Mouse (Mus musculus) megakaryocyte progenitor cell, adult 5-6 weeks (primary cell): Measurements from ENCODE around the gene Lmtk3. TPM values are rescaled to one million over a fixed set of nuclear protein-coding genes. Genes with fewer than 3 reads are reported as not detected.
A peak's percentile ranks its signal among the peaks of the same experiment; 100 is the strongest.

ENCODE experiments used
- ATAC-seq: replicated peaks from 2 replicates; pipeline ENCODE4 v1.8.0; 2016; ENCODE audit warnings: mild to moderate bottlenecking, moderate TSS enrichment, inconsistent platforms; ENCODE audit not compliant: poor library complexity
- total RNA-seq, 2 experiments: library from RNA; stranded (forward) in 1 of 2; stranded (reverse) in 1 of 2; fragments of 157-497, 149-512 nt in 1 of 2; fragments of 200-1000 nt in 1 of 2; gene quantifications; 2 replicates each; pipeline versions ENCODE4 v1.2.3 to v1.2.4; 2015 to 2017

The Lmtk3 gene
- total RNA-seq (2015) (0.07 TPM in 2 replicates), total RNA-seq (2017) (not detected in 2 replicates)

DNA sequence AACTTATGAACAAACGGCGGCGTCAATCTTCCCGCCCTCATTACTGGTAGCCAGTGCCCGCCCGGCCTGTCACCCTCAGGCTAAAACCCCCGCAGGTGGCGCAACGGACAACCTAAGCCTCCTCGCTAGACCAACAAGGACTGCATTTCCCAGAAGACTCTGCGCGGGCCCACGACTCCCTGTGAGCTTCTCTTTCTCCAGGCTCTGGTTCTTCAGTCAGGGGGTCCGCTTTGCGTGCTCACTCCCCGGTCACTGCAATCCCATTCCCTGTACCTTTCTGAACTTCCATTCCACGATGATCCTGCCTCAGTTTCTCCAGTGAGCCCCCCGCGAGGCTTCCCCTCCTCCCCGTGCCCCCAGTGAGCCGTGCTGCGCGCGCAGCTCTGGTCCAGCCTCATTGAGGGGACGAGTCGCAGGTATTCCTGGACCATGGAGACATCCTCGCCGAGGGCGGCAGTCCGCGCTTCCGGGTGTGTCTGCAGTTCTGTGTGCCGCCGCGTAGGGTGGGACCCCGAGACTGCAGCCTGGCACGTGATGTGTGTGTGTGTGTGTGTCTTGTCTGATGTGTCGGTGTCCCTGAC lies at the start of gene Lmtk3:
Gene Lmtk3, plus strand, starts transcription at position 228 of the 581 bp plus-strand sequence.
- peak; percentile 77 for ATAC-seq

DNA sequence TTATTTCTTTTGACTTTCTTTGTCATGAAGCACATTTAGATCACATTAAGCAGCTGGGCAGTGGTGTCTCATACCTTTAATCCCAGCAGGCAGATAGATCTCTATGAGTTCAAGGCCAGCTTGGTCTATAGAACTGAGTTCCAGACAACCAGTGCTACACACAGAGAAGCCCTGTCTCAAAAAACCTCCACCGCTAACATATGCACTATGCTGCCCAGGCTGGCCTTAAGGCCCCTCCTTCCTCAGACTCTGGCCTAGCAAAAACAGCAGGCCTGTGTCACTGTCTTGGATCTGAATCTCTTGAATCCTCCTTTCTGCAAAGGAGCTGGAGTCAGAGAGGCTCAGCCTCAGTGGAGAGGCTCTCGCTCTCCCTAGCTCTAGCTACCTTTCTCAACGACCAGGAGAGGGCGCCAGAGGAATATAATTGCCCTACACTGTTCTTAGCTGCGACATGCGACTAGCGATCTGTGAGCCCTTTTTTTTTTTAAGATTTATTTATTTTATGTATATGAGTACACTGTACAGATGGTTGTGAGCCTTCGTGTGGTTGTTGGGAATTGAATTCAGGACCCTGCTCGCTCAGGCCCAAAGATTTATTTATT lies 44.3 kb upstream of the Lmtk3 start:
- ATAC-seq: peak; percentile 77

DNA sequence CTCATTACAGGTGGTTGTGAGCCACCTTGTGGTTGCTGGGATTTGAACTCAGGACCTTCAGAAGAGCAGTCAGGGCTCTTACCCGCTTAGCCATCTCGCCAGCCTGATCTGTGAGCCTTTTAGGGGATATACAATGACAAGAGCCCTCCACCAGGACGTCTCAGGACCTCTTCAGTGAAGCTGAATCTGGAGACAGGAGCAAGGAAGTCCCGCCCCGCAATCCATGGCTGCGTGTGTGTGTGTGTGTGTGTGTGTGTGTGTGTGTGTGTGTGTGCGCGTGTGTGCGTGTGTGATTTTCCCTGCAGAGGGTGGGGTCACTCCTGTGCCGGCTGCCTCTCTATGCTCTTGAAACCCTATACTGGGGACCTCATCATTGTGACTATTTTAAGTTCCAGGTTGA lies 43.7 kb upstream of the Lmtk3 start:
- no peak for ATAC-seq

DNA sequence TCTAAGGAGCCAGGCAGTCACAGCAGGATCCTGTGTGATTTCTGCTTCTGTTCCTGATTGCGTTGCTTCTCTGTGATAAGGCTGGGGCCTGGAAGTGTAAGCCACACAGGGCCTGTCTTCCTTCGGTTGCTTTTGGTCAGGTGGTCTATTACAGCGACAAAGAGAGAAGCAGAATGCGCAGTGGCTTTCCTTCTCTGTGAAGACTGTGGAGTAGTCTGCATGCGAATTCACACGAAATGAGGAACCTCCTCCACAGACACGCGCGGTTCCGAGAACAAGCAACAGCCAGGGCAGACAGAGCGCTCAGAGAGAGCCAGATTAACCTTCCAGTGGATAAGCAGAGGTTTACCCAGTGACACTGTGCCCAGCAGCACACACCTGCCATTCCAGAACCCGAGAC lies 42.2 kb upstream of the Lmtk3 start:
- ATAC-seq: peak; percentile 43

DNA sequence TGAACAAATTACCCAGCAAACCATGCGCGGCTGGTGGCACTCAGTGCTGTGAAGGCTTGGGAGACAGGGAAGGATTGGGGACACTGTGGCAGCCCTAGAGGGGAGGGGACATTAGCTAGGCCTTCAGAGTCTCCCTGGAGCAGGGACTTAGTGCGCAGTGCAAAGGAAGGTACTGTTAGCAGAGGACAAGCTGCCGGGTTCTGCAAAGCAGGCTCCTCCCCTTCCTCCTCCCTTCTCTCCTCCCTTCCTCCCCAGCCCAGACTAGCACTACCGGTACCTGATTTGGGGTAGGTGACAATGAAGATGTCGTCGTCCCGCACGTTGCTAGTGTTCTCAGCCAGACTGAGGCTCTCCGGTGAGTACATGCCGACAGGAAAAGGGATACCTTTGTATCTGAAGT lies 41.8 kb upstream of the Lmtk3 start:
- ATAC-seq: peak; percentile 74

DNA sequence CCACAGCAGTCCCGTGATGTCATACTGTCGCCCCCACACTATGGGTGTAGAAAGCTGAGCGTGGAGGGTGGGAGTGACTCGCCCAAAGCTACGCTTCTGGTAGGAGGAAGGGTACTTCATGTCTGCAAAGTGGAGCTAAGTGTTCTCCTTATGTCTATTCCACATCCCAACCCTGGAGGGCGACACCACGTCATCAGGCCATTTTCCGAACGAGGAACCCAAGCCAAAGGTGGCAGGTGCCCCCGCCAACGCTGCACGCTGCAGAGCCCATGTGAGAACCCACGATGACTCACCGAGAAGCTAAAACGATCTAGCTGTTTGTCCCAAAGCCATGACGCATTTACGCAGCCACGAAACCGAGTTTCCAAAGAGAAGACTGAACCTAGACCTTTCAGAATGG lies 41.2 kb upstream of the Lmtk3 start:
- peak; percentile 38 for ATAC-seq

DNA sequence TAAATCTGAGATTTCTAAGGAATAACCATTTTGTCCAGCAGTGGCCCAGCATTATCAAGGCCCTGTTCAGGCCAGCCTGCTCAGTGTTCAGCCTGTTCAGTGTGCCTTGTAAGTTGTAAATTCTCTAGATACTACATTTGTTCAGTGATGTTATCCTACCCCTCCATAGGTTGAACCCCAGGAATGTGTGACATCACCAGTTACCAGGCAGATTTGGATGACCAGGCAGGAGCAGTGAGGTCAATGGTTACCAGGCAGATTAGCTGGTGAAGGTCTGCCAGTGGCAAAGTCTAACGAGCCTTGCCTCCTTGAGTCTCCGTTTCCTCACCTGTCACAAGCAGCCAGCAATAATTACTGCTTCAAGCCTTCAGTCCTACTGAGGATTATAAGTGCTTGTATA lies 39.2 kb upstream of the Lmtk3 start:
- peak; percentile 62 for ATAC-seq

DNA sequence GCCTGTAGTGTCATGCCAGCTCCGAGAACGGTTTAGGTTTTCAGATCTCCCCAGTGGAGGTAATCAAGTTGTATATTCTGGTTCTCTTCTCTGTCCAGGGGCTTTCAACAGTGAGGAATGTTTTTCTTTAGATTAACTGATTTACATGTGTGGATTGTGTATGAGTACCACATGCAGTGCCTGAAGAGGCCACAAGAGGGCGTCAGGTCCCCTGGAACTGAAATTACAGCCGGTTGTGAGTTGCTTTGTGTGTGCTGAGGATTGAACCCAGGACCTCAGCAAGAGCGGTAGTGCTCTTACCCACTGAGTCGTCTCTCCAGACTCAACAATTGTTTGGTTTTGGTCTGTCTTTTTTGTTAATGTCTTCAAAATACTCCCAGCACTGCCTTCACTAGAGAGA lies 37.0 kb upstream of the Lmtk3 start:
- ATAC-seq: no peak

DNA sequence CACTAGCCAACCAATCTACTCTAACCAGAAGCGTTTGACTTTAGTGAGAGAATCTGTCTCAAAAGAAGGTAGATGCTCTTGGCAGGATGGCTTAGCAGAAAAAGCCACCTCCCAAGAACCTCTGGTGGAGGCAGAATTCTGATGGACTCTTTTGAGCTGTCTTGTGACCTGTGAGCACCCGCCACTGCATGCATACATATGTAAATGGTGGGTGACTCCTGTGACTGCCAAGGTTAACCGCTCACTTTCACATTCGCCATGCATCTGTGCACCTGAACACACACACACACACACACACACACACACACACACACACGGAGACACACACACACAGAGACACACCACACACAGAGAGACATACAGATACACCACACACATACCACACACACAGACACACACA lies 36.1 kb upstream of the Lmtk3 start:
- no peak for ATAC-seq

DNA sequence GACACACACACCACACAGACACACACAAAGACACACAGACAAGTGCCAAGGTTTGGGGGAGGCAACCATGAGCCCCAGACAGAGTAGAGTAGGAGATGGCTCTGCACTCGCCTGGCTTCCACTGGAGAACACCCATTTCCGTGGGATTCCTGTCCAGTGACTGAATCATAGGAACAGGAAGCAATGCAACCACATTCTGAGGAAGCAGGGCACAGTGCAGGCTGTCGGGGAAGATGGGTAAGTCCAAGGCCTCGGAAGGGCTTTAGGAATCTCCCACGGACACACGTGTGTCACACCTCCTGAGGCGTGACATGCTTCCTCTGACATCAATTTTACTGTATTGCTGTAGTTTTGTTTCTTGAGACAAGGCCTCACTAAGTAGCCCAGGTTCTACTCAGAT lies 35.4 kb upstream of the Lmtk3 start:
- no peak for ATAC-seq

DNA sequence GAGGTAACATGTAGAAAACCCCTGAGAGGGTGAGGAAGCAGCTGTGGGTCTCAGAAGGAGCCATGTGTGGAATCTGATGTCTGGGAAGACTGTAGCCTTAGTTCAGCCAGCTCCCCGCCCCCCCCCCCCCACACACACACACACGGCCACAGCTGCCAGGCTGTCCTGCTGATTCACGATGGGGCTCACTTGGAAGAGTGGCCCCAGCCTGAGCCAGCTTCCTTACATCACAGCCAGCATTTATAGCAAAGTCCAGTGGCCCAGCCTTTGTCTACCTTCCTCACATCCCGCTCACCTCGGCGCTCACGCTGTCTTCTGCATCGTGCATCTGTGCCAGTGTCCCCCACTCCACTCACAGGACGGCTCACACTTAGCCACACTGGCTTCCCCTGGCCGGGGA lies 34.1 kb upstream of the Lmtk3 start:
- ATAC-seq: no peak

DNA sequence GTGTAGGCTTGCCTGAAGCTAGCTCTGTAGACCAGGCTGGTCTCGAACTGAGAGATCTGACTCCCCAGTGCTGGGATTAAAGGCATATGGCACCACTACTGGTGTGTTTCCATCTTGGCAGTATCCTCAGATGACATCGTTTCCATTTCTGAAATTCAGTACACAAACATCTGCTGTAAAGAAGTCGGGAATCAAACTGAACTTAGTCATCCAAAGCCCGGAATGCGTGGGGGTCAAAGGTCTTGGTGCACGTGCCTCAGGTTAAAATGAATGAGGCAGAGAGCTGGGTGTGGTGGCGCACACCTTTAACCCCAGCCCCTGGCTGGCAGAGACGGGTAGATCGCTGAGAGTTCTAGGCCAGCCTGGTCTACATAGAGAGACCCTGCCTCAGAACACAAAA lies 33.4 kb upstream of the Lmtk3 start:
- no peak for ATAC-seq

DNA sequence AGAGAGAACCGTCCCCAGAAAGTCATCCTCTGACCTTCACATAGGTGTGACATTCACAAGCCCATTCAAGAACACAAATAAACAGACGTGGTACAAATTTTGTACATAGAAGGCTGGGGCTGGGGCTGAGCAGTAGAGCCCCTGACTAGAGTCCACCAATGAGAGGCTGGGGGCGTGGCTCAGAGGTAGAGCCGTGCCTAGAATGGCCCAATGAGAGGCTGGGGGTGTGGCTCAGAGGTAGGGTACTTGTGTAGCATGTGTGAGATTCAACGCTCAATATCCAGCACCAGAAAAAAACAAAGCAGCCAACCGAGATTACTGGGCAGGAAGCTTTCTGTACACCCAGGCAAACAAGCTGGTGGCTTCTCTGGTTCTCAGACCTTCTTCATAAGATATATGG lies 27.8 kb upstream of the Lmtk3 start:
- no peak for ATAC-seq

DNA sequence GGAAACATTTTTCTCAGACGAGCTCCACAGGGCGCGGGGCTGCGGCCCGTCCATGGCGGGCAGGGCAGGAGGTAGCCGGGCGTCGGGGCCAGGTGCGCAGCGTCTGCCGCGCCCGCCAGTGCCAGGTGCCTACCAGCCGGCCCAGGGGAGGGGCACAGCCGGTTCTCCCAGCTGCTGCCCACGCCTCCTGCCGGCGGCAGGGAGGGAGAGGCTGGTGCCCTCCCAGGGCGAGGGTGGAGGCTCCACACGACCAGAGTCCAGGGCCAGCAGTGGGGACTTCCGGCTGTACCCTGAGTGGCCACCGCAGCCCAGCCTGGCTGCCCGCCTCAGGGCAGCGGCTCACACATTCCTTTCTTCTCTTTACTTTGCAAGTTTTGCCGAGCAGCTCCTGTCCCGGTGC lies 24.1 kb upstream of the Lmtk3 start:
- ATAC-seq: no peak

DNA sequence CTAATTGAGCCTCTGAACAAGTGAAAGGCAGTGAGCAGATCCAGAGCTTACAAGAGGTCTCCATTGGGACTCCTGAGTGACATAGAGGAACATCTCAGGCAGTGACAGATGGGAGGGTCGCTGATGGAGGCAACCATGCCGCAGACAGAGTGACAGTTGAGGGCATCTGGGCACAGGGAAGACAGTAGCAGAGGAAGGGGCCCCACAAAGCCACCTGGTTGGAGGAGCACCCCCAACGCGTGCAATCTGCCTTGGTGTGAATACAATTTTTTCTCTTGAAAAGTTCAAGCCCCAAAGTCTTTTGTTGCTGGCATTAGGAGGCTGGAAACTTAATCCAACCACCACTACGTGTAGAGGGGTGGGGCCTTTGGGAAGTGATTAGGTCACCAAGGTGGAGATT lies 23.4 kb upstream of the Lmtk3 start:
- ATAC-seq: no peak

DNA sequence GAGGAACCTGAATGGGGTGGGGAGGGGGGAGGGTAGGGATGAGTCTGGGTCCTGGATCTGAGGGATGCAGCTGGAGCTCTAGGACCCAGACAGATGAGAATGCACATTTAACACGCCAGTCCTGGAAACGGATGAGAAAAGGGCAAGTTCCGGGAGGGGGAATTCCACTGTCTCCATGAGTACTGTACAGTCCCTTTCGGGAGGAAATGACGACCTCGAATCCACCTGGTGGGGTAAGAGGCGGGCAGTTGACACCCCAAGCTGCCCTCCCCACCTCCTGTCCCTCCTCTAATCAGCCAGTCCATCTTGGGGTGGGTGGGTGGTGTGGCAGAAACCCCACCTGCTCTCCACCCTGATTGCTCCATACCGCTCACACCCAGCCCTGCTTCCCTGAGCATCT lies 17.5 kb upstream of the Lmtk3 start:
- ATAC-seq: no peak

DNA sequence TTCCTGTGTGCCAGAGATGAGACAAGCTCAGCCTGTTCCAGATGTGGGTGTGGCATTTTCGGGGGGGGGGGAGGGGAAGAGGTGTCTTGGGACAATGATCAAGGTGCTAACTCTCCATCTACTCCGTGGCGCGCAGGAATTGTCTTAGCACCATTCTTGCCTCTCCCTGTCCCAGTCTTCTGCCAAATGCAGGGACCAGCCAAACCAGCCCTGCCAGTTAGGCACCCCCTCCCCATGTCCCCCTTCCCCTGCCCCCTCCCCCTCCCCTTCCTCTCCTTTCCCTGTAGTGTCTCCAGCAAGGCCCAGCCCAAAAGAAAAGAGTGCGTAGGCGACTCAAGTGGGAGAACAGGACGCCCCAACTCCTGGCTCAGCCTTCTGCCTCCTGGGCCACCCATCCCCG lies 16.8 kb upstream of the Lmtk3 start:
- no peak for ATAC-seq

DNA sequence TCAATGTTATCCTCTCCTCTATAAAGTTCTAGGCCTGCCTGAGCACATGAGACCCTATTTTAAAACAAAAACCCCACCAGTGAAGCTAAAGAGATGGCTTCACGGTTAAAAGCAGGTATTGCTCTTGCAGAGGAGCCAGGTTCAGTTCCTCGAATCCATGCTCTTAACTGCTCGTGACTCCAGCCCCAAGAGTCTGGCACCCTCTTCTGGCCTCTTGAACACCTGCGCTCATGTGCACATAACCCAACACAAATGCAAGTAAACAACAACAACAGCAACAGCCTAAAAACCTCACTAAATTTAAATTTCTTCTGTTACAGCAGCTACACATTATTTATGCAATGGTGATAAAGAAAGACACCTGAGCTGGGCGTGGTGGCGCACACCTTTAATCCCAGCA lies 16.0 kb upstream of the Lmtk3 start:
- no peak for ATAC-seq

DNA sequence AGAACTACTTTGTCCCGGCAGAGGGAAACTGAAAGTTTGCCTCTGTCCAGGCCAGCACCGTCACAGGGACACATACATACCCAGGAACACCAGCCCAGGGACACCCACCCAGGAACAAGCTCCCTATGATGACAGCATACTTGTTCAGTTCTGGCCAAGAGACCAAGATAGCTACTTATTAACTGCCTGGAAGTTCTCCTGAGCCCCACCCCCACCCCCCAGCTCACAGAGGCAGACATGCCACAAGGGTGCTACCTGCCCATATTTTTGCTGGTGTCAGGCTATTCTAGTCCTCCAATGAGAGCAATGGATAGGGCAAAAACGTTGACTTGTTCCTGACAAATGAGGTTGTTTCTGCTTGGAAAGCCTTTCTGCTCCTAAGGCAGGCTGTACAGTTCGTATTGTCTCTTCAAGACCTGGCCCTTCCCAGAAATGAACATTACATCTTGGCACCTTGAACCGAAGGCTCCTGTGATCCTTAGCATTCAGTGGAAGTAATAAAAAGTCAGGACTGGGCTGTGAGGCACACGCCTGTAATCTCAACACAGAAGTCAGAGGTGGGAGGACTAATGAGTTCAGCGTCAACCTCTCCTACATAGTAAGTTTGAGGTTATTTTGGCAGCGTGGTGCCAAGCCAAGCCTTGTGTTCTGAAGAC lies 13.0 kb upstream of the Lmtk3 start:
- ATAC-seq: no peak

DNA sequence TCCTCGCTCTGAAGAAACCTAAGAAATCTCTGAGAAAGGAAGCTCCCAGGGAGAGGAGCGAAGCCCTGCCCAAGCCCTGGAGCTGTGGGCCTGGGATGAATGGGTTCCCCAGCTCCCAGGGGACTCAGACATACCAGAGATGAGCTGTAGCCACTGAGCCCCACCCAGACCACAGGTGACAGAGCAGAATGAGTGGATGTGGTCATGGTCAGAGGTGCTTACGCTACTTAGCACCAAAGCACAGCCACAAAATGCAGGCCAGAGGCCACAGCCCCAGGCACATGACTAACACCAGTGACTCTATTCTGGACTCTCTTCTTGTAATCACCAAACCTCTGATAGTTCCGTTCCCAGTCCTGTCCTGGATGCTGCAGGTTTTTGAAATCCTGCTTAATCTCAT lies 12.4 kb upstream of the Lmtk3 start:
- ATAC-seq: no peak

DNA sequence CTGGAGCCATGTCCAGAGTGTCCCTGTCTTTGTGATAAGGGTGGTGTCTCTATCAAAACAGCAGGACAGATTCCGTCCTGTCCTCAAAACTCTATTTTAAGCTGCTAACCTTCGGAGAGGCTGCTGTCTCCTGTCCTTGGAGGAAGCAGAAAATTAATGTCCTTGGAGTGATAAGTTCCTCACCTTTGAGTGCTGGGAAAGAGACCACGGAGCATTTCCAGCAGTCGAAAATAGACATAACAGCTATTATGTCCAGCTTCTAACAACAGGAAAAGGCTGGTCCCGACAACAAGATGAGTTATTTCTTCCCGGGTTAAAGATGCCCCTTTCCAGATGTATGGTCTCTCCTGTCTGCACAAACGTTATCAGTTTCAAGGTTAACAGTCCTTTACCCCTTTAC lies 8.3 kb upstream of the Lmtk3 start:
- ATAC-seq: no peak

DNA sequence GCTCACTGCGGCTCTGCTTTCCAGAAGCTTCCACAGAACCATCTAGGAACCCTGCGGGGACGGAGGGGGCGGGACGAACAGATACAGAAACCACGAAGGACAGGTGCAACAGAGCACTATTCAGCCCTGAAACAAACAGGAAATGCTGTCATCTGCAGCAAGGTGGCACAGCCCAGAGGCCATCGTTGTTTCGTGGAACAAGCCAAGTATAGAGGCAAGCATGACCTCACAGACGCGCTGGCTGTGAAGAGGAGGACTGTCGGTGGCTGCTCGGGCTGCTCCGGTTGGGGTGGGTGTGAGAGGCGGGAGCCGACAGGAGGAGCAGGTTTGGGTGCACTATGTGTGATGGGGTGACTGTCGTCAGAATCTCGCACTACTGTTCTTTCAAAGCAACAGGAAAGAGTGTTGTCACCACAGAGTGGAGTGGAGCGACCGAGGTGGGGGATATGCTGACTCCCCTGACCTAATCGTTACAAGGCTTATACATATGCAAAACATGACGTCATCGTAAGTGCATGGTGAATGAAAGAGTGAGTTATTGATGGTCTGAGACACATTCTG lies 4.4 kb upstream of the Lmtk3 start:
- peak; percentile 32 for ATAC-seq
